Mouse (Mus musculus) adrenal gland, postnatal 25 days (tissue): ENCODE measurements around the gene Chst15. TPM values are rescaled to one million over a fixed set of nuclear protein-coding genes. Genes with fewer than 3 reads are reported as not detected.
A peak's percentile ranks its signal among the peaks of the same experiment; 100 is the strongest.

Experiments
- DNase-seq: peaks from one replicate; pipeline ENCODE4 v3.0.0; 2021; ENCODE audit warnings: mixed read lengths
- total RNA-seq: library from RNA; stranded (reverse); gene quantifications from 2 replicates; pipeline ENCODE4 v1.2.3, GENCODE M21; 2021

The Chst15 gene
- total RNA-seq, 1 experiment from 2014 or later = 41.1 TPM

DNA sequence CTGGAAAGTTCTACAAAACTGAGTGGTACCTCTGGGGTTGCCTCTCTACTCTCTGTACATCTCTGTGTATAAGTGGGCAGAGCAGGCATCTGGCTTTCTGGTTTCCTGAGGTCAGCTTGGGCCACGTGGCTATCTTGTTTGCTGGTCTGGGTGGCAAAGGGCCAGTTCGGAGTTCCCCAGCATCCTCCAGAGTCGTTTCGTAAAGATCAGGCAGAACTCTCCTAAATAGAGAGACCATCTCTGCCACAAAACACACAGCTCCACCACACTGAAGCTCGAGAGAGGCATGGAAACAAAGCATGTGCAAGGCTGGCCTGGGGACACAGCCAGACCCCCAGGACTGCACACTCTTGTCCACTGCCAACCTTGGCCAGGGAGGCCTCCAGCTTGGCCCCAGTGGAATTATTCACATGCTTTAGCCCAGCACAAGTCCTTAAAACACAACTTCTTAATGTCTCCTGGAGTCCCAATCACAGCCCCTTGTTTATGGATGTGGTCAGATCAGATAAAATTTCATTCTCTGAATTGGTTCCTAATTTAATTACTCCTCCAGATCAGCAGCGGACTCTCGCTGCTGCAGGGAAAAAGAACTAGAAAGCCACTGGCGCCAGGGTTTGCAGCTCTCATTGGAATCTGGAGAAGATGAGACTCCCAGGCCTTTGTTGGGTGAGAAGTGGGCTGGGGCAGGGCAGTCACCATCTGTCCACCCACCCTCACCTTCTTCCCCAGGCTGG, 14.4 kb downstream of the Chst15 start:
- DNase-seq = peak; percentile 45

- DNase-seq = no peak
These were observed 17.3 kb downstream of the Chst15 start for GRCm38 (mm10) chr7:132299661-132300210.

GRCm38 (mm10) chr7:132298412-132298990, 18.5 kb downstream of the Chst15 start:
- no peak for DNase-seq

DNA sequence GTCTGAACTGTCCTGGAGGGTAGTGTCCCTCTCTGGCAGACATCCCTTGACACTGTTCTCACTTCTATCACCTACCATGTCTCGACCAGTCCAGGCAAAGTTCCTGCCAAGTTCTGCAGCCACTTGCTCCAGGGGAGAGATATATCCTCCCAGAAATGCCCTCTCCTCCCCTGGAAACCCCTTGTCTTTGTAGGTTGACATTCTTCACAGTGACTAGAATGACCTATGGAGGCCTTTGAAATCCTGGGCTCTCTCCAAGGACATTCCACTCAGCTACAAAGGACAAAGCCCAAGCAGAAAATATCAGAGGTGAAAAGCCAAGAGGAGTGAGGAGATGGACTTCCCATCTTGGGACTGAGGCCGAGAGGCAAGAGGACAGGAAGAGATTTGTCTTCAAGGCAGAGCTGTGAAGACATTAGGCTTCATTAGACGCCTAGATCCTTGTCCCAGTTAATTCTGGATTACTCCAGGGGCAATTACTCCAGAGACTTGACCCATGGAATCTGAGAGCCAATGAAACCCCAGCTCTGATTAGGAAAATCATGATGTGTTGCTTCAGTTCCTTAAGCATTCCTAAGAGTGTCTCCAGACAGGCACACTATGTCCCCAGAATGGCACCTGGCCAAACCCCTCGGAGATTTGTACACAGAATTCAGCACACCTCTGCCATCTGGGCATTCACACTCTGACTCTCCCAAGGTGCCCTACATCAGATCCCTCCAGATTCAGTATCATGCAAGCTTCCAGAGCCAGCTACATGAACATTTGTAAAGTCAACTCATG, 20.2 kb downstream of the Chst15 start:
- DNase-seq = no peak

DNA sequence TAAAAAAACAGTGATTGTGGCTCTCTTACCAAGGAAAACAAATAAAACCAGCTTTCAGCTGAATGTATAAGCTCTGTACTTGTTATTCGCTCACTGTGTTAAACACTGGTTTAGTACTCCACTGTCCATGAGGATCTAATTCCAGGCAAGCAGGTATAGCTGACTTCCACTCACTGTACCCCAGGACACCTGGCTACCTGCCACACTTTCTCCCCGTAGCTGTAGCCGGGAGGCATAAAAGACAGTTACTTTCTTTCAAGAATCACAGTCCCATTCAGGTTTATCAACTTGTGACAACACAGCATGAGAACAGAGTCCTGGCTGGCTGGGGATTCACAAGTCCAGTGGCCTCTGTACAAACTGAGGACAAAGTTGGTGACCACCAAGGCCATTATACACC, 20.9 kb downstream of the Chst15 start:
- no peak for DNase-seq

DNA sequence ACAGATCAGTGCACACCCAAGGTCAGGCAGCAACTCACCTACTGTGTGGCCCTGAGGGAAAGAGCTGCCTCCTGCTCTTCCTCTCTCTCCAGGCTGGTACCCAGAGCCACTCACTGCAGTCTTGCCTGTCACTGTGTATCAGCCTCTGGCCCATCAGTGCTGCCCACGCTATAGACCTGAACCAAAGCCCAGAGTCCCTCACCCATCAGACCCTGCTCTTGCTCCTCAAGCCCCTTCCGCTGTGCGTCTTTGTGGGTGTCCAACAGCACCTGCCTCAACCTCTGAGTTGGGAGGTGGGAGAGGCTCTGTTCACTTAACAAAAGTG, 29.7 kb downstream of the Chst15 start:
- no peak for DNase-seq

DNA sequence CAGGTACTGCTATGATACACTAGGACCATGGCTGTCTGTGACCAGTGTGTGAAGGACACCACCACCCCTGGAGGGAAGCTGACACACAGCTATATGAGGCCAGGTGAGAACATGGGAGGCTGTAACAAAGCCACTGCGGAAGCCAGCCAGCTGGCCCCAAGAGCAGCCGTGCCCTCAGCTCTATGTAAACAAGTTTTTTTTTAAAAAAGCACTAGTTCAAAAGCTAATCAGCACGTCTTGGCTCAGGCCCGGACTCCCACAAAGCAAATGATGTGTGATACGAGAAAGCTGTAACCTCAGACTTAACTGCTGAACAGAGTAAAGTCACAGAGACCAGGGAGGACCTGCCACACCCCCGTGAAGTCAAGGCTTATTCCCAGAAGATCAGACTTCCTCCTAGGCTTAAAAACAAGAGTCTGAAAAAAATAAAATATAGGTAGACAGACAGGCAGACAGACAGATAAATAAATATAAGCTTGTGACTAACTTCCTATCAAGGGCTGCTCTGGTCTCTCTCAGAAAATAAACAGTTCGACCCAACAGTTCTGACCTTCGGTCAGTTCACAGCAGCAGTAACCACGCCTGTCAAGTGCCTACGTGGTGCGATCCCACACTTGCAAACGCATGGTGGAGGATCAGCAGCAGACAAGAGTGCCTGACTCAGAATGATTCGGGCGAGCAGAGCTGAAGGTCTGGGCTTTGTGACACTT, 30.2 kb downstream of the Chst15 start:
- DNase-seq = no peak

- no peak for DNase-seq
These were observed 32.2 kb downstream of the Chst15 start for GRCm38 (mm10) chr7:132284795-132285194.

GRCm38 (mm10) chr7:132284048-132284737, 32.8 kb downstream of the Chst15 start:
- DNase-seq = no peak

- no peak for DNase-seq
These were observed 34.5 kb downstream of the Chst15 start for GRCm38 (mm10) chr7:132282576-132282975.

DNA sequence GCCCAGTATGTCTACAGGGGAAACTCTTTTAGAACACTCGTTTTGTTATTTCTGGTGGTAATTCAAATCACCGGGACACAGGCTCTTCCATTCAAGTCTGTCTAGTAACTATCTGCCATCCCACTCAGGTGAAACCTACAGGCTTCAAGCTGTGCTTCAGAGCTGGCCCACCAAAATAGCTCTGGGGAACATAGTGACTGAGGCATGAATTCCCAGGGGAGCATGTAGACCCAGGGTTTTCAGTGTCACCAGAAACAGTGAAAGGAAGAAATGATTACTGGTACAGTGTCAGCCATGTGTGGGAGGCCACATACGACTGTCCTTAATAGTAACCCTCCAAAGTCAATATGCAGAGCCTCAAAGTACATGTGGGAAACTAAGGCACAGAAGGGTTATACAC, 34.9 kb downstream of the Chst15 start:
- no peak for DNase-seq

GRCm38 (mm10) chr7:132281753-132282152, 35.3 kb downstream of the Chst15 start:
- DNase-seq = no peak

- DNase-seq = no peak
These were observed 38.4 kb downstream of the Chst15 start for GRCm38 (mm10) chr7:132278658-132279057.

- DNase-seq = no peak
These were observed 40.7 kb downstream of the Chst15 start for GRCm38 (mm10) chr7:132276287-132276686.

DNA sequence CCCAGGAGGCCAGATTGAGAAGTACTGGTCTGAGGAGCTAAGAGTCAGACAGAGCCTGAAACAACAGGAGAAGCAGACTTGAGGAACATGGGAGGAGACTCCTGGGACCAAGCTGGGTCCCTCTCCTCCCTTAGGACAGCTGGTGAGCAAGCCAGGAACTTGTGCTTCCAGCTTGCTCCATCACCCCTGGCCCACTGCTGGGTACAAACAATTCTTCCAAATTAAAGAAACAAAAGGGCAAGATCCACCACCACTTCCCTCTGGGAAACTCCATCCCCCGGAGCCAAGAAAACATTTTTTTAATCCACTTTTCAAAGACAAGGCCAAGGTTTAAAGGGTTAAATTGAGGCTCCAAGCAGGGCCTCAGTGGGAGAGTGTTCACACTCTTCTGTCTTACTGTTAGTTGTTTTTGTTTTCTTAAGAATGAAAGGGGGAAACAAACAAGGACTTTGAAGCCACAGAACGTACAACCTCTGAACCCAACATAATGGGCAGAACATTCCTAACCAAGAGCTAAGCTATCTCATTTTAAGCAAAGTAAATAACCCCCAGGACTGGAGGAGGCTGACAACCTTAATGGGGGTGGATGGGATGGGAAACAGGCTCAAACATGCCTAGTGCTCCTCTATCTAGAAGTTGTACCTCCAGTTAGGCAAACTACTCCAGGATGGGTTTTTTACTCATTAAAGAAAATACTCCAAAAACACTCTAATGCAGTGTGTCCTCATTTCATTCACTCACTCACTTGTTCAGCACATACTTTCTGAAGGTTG, 43.1 kb downstream of the Chst15 start:
- DNase-seq = no peak

- DNase-seq = no peak
These were observed 44.0 kb downstream of the Chst15 start for GRCm38 (mm10) chr7:132272984-132273383.

DNA sequence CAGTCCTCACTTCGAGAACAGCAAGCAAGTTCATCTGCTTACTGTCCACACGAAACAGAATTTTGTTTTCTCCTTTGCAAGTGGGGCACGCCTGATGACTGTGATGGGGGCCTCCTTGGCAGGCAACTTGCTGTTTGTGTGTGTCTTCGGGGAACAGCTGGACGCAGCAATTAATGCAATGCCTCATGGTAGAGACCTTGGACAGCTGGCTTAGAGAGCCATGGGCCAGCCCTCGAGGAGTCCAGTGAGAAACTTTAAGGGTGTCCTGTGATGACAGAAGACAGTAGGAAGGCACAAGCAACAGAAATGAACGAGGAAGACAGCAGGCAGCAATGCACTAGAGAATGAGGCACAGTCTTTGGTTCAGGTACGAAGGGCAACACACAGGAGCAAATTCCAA, 46.7 kb downstream of the Chst15 start:
- no peak for DNase-seq

- DNase-seq = no peak
These were observed 47.4 kb downstream of the Chst15 start for GRCm38 (mm10) chr7:132269661-132270060.

- DNase-seq = no peak
These were observed 49.1 kb downstream of the Chst15 start for GRCm38 (mm10) chr7:132267721-132268498.

- no peak for DNase-seq
These were observed 52.3 kb downstream of the Chst15 start for GRCm38 (mm10) chr7:132264763-132265162.
